Mouse (Mus musculus) hindbrain, embryonic 16.5 days (tissue): ENCODE results near the gene Ttll7. TPM values are rescaled to one million over a fixed set of nuclear protein-coding genes. Genes with fewer than 3 reads are reported as not detected.

Experiments used
- ATAC-seq: fragments of 200-750 bp; cut with Nextera tagmentation; 2 replicates; pipeline ENCODE4 v1.8.0; 2017; ENCODE audit warnings: moderate TSS enrichment, moderate library complexity
- H3K27ac ChIP-seq: fragments of 300-500 bp; sonication (generic); 2 replicates; pipeline ENCODE4 v1.5.1; 2014; ENCODE audit warnings: low read depth, mild to moderate bottlenecking, control low read depth, low read length, moderate library complexity
- H3K27me3 ChIP-seq: fragments of 300-500 bp; sonication (generic); replicated peaks from 2 replicates; pipeline ENCODE4 v1.6.1; 2014; ENCODE audit warnings: low read length; ENCODE audit not compliant: control insufficient read depth, insufficient read depth
- H3K36me3 ChIP-seq: fragments of 300-500 bp; sonication (generic); 2 replicates; pipeline ENCODE4 v1.6.1; 2014; ENCODE audit warnings: mild to moderate bottlenecking, low read length, moderate library complexity, mixed read lengths; ENCODE audit not compliant: control insufficient read depth, insufficient read depth
- H3K4me1 ChIP-seq: fragments of 300-500 bp; sonication (generic); 2 replicates; pipeline ENCODE4 v1.6.1; 2014; ENCODE audit warnings: low read depth, low read length; ENCODE audit not compliant: control insufficient read depth, insufficient read depth
- H3K4me2 ChIP-seq: fragments of 300-500 bp; sonication (generic); 2 replicates; pipeline ENCODE4 v1.6.1; 2014; ENCODE audit warnings: mild to moderate bottlenecking, low read length, control low read depth, moderate library complexity
- H3K4me3 ChIP-seq: fragments of 300-500 bp; sonication (generic); 2 replicates; pipeline ENCODE4 v1.5.1; 2014; ENCODE audit warnings: mild to moderate bottlenecking, low read length, control low read depth, moderate library complexity
- H3K9ac ChIP-seq: fragments of 300-500 bp; sonication (generic); 2 replicates; pipeline ENCODE4 v1.6.1; 2014; ENCODE audit warnings: low read depth, mild to moderate bottlenecking, control low read depth, low read length, moderate library complexity
- H3K9me3 ChIP-seq: fragments of 300-500 bp; sonication (generic); 2 replicates; pipeline ENCODE4 v1.6.1; 2014; ENCODE audit warnings: mild to moderate bottlenecking, low read length, moderate library complexity; ENCODE audit not compliant: control insufficient read depth
- WGBS: fragments of 180-500 bp; shearing (Covaris S2); extraction: QIAGEN DNeasy Blood & Tissue Kit; methylation state at CpG from one replicate; pipeline ENCODE4 v1.1.7; 2014; 5-methylcytosine and 5-hydroxymethylcytosine counted together
- polyA plus RNA-seq: library from polyadenylated mRNA; unstranded; fragments of >200 nt; fragmentation: Nextera tagmentation; extraction: Ambion mirVana; gene quantifications from 2 replicates; pipeline ENCODE4 v1.2.1, GENCODE M21; 2015

Gene Ttll7
- polyA plus RNA-seq, 1 experiment from 2014 or later: 7.8 TPM

DNA sequence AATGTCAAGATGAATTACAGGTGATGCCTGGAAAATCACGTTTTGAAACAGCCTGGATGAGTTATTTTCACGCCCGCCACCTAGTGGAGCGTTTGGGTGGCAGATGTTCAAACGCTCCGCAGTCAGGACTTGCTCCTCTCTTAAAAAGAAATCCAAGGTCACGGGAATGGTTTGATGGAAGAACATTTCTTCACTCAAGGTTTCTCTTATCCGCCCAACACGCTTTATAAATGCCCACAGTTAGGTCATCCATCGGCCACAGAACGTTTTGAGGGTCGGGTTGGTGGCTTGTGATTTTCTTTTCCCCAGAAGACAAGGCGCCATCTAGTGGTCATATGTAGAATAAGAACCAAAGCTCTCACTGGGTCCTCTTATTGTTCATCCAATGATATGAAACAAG, 93.7 kb downstream of the Ttll7 start:
- H3K27me3 ChIP-seq: no peaks in the 10 kb centered on the region
- WGBS: under 1% methylated on average over 13 of the region's 13 CpGs
- H3K4me2 ChIP-seq: peak overlapping the region; percentile 59
- H3K27ac ChIP-seq: 0 out of 2 replicates have a peak overlapping the region, but pooled peaks have one; percentile 2
- peak overlapping the region; percentile 33 for H3K4me3 ChIP-seq
- ATAC-seq: peak; percentile 80
- peak overlapping the region; percentile 41; the same call in 1 of the 2 replicates for H3K9ac ChIP-seq
- H3K4me1 ChIP-seq: no peaks in the 10 kb centered on the region
- H3K36me3 ChIP-seq: no peaks in the 10 kb centered on the region
- H3K9me3 ChIP-seq: no peaks in the 10 kb centered on the region

DNA sequence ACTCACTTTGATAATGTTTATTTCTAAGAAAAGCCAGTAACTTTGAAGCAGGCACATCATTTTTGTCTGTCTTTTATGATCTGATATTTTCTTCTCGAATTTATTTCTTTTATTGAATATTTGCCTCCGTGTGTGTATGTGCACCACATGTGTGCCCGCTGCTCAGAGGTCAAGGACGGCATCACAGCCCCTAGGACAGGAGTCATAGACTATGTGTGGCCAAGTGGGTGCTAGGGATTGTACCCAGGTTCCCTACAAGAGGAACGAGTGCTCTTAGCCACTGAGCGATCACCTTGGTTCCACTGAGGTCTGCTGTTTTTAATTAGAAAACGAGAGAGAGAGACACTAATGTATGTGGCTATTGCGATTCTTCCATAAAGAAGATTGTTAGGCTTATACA, 94.5 kb downstream of the Ttll7 start:
- no peak overlapping the region for H3K27ac ChIP-seq
- H3K27me3 ChIP-seq: no peaks in the 10 kb centered on the region
- 85% methylated on average over 8 of the region's 8 CpGs for WGBS
- no peaks in the 10 kb centered on the region for H3K4me1 ChIP-seq
- H3K9ac ChIP-seq: no peak overlapping the region
- H3K36me3 ChIP-seq: no peaks in the 10 kb centered on the region
- no peak overlapping the region for H3K4me2 ChIP-seq
- H3K9me3 ChIP-seq: no peaks in the 10 kb centered on the region
- ATAC-seq: no peak; the same call in 1 of the 2 replicates
- H3K4me3 ChIP-seq: no peak overlapping the region

DNA sequence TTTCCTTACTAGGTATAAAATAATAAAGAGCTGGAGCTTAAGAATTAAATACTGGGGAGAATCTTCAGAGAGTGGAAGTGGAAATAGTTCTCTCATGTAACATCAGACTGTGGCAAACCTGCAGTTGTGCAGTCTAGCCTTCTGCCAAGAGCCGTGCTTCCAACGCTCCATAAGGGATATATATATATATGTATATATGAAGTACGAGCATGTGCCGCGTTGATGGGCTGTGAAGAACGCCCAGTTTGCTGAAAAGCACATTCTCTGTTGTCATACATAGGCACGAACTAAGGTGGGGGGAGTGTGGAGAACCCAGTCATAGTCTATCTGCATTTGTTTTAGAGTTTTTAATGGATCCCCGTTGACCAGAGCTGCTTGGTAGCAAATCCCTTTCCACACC, 104.6 kb downstream of the Ttll7 start:
- Histone ChIP-seq H3K4me1 (no peaks in the 10 kb centered on the region), H3K4me2 (no peak overlapping the region), H3K27ac (no peak overlapping the region), H3K4me3 (no peak overlapping the region), H3K36me3 (0 out of 2 replicates have a peak, but pooled peaks cover 2% of the 10 kb centered on the region), H3K9me3 (no peaks in the 10 kb centered on the region), H3K27me3 (no peaks in the 10 kb centered on the region), H3K9ac (no peak overlapping the region)
- 96% methylated on average over 8 of the region's 8 CpGs for WGBS
- ATAC-seq: no peak

DNA sequence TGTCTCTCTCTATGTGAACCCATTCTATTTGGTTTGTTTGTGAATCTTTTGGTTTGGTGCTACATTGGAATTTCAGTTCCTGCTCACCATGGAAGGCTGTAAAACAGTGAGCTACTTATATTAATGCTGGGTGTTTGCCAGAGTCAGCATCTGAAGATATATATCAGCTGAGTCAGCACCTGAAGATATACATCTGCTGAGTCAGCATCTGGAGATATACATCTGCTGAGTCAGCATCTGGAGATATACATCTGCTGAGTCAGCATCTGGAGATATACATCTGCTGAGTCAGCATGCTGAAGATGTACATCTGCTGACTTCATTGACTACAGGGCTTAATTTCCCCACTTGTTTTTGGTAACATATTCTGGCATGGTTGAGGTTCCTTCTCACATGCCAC, 110.7 kb downstream of the Ttll7 start:
- Histone ChIP-seq H3K9me3 (no peaks in the 10 kb centered on the region), H3K4me3 (no peak overlapping the region), H3K9ac (no peak overlapping the region), H3K4me1 (no peaks in the 10 kb centered on the region), H3K27ac (no peak overlapping the region), H3K36me3 (no peaks in the 10 kb centered on the region), H3K4me2 (no peak overlapping the region), H3K27me3 (no peaks in the 10 kb centered on the region)
- ATAC-seq: no peak

DNA sequence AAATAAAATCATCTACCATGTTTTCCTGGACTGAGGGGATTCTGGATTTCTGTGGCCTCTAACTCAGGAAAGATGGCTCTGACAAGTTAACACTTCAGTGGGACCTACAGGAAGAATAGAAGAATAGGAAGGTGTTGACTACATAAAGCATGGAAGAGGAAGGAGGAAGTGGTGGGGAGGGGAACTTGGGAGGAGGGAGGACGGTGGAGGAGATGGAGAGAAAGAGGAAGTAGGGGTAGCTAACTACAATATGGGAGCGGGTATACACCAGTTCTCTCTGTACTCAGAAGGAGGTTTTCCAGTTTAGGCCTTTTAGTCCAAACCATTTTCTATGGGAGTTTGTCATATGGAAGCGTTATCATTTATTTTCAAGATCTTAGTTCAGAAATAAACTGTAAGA, 112.2 kb downstream of the Ttll7 start:
- no peak for ATAC-seq
- Histone ChIP-seq H3K36me3 (peaks cover 9% of the 10 kb centered on the region; the same call in 1 of the 2 replicates), H3K4me3 (no peak overlapping the region), H3K27ac (no peak overlapping the region), H3K9ac (no peak overlapping the region), H3K27me3 (no peaks in the 10 kb centered on the region), H3K4me1 (no peaks in the 10 kb centered on the region), H3K9me3 (no peaks in the 10 kb centered on the region), H3K4me2 (no peak overlapping the region)
- 91% methylated on average over 3 of the region's 3 CpGs for WGBS

DNA sequence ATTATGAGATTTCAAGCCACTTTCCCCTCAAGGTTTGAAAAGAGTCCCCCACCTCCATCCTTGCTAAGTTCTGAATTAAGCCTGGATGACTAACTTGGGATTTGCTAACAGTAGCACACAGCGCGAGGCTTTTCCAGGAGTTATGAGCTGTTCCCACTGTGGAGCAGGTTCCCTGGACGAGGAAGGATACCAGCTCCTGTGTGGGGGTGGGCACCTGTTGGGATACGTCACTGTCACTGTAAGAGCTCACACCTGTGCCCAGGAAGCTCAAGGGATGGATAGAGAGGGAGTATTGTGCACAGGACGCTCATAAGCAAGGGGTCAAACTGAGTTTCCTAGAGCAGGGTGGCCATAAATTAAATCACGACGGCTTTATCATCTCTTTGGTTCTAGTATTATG, 115.1 kb downstream of the Ttll7 start:
- Histone ChIP-seq H3K36me3 (peaks cover 12% of the 10 kb centered on the region; the same call in 1 of the 2 replicates), H3K27ac (no peak overlapping the region), H3K4me2 (no peak overlapping the region), H3K4me3 (no peak overlapping the region), H3K9me3 (no peaks in the 10 kb centered on the region), H3K27me3 (no peaks in the 10 kb centered on the region), H3K4me1 (no peaks in the 10 kb centered on the region), H3K9ac (no peak overlapping the region)
- 65% methylated on average over 7 of the region's 7 CpGs for WGBS
- ATAC-seq: no peak

DNA sequence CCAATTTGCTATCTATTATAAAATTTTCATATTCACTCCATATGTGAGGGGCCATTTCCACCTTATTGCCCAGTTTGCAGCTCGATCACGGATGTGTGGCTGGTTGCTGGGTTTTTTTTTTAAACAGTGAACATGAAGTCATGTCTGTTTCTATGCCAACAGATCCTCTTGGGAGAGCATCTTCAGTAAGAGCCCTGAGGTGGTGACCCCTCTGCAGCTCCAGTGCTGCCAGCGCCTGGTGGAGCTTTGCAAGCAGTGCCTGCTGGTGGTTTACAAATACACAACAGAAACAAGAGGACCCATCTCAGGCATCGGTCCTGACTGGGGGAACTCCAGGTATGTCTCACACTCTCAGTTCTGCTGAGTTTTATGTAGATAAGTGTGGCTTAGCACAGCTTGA, 115.7 kb downstream of the Ttll7 start:
- no peaks in the 10 kb centered on the region for H3K27me3 ChIP-seq
- 58% methylated on average over 4 of the region's 4 CpGs for WGBS
- H3K9ac ChIP-seq: no peak overlapping the region
- no peak overlapping the region for H3K27ac ChIP-seq
- H3K4me3 ChIP-seq: no peak overlapping the region
- H3K9me3 ChIP-seq: no peaks in the 10 kb centered on the region
- ATAC-seq: no peak
- H3K4me1 ChIP-seq: no peaks in the 10 kb centered on the region
- no peak overlapping the region for H3K4me2 ChIP-seq
- H3K36me3 ChIP-seq: peaks cover 12% of the 10 kb centered on the region; the same call in 1 of the 2 replicates

DNA sequence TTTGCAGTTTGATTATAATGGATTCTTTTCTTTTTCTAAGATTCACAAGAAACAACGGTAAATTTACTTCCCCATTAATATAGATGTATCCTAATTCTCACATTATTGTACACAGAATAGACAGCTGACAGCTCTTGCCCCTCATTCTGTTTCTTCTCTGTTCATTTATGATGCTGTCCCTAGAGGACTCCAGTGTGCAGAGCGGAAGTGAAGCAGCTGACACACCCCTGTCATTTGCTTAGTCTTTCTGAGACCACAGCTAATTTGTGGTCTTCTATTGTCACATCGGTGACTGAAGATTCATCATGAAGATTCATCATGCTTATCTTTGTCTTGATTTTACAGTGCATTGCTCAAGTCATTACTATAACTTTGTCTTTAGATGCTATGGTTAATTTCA, 126.1 kb downstream of the Ttll7 start:
- 60% methylated on average over 3 of the region's 3 CpGs for WGBS
- Histone ChIP-seq H3K9ac (no peak overlapping the region), H3K36me3 (no peaks in the 10 kb centered on the region), H3K4me2 (no peak overlapping the region), H3K4me3 (no peak overlapping the region), H3K4me1 (no peaks in the 10 kb centered on the region), H3K9me3 (no peaks in the 10 kb centered on the region), H3K27ac (no peak overlapping the region), H3K27me3 (no peaks in the 10 kb centered on the region)
- no peak for ATAC-seq

DNA sequence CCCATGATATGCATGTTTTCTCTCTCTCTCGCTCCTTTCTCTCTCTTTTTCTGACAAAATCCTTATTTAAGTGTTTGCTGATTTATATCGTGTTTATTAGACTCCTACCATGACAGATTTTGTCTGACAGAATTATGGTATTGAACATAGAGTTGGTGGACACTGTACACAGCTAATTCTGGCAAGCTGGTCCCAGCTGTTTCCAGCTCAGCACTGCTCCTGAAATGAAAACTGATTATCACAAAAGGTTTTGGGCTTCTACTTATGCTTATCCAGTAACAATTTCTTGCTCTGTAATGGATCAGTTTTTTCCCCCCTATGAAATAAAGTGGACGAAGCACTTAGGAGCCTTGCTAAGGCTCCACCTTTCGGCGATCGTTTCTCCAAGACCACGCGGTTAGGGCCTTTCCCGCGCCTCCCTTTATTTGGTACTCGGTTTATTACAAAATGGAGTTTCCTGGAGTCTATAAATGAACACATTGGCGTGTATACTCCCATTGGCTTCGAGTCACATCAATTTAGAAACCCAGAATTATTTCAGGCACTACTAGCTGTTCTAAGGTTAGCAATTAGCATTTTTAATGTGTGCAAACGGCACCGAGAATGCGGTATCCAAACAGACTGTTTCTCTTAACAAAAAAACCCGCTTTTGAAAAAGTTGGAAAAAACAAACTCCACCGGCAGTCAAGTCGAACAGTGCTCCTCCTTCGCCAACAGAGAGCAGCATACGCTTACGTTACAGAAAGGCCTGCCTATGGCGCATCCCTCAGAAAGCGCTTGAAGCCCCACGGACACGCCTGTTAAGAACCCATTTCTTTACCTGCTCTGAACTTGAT, 141.9 kb downstream of the Ttll7 start:
- peak; percentile 86 for ATAC-seq
- Histone ChIP-seq H3K36me3 (no peaks in the 10 kb centered on the region), H3K4me3 (no peak overlapping the region), H3K27ac (no peak overlapping the region), H3K4me2 (peak overlapping the region; percentile 45), H3K9ac (no peak overlapping the region), H3K27me3 (no peaks in the 10 kb centered on the region), H3K4me1 (no peaks in the 10 kb centered on the region), H3K9me3 (no peaks in the 10 kb centered on the region)
- WGBS: 33% methylated on average over 26 of the region's 26 CpGs
